Mouse (Mus musculus): Measurements from ENCODE around the gene Dkk3. TPM values are rescaled to one million over a fixed set of nuclear protein-coding genes. Genes with fewer than 3 reads are reported as not detected.

The Dkk3 gene
- not detected in 3 replicates for total RNA-seq (2017)

DNA sequence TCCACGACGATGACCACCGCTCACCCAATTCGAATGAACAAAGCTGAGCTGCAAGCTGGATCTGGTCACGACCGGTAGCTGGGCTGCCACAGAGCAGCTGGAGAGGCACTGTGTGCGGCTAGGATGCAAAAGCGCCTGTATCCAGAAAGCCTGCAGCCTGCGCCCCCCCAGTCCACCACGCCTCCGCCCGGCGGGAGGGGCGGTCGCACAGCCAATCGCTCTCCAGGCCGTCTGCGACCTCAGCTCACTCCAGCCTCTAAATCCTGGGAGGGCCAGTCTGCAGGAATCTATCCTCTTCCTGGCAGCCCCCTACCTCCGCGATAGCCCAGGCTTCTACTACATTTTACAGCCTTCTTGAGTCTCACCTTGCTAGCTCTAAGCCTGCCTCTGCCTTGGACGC lies at the start of gene Dkk3:
Dkk3 (minus strand) TSS at position 116 of the 400 bp plus-strand sequence.
- no peak for ATAC-seq (replicated peaks; ENCODE audit: insufficient number of reproducible peaks, low FRiP score, low TSS enrichment, poor library complexity, severe bottlenecking)

DNA sequence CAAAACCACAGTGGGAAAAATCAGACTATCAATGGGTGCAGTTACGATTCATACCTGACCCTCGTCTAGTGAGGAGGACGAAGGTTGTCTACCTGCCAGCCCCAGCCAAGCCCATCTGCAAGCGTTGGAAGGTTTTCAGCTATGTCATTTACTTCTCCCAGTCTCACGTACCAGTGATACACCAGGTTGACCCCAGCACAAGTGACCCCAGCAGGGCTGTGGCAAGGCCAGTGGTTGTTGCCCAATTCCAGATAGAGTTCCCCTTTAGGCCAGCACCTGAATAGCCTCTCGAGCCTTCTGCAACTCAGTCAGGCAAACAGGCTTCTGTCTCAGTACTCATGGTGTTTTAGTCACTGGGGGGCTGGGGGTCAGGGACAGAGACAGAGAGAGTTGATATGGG lies 48.9 kb upstream of the Dkk3 start:
- ATAC-seq (replicated peaks; ENCODE audit: insufficient number of reproducible peaks, low FRiP score, low TSS enrichment, poor library complexity, severe bottlenecking): no peak

DNA sequence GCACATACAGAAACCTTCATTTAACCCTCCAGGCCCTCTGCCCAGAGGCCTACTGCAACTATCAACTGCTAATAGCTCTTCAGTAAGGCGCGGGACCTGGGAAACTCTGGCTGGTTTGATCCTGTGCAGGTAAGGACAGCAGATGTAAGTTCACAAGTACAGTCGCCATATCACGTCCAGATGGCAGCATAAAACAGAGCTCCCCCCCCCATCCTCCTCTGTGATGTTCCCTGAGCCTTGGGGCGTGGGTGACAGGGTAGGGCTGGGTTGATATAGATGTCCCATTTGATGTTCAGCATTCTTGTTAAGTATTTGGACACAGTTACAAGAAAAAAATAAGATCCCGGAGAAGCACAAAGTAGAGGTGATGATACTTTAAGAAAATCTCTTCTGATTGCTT lies 46.7 kb upstream of the Dkk3 start:
- no peak for ATAC-seq (replicated peaks; ENCODE audit: insufficient number of reproducible peaks, low FRiP score, low TSS enrichment, poor library complexity, severe bottlenecking)

DNA sequence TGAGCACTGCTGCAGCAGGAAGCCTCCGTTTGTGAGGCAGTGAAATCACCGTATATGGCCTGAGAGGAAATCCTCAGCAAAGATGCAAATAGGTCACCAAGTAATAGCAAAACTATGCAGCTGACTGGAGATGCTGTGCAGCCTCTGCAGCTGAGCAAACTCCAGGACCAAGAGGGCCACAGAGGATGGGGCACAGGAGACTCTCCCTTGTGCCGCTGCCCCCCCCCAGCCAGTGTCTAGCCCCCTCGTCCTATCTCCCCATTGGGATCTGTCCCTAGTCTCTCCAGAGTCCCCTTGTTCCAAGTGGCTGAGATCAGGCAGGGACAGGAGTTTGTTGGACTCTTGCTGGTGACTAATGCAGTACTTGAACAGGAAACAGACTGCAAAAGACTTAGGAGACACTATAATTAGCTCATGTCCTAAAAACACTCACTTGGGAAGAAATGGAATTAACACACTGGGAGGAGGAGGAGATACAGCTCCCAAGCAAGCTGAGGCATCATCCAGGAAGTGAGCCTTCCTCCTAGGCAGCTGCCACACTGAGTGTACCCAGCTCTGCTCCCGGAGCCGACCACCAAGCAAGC lies 45.6 kb upstream of the Dkk3 start:
- no peak for ATAC-seq (replicated peaks; ENCODE audit: insufficient number of reproducible peaks, low FRiP score, low TSS enrichment, poor library complexity, severe bottlenecking)

DNA sequence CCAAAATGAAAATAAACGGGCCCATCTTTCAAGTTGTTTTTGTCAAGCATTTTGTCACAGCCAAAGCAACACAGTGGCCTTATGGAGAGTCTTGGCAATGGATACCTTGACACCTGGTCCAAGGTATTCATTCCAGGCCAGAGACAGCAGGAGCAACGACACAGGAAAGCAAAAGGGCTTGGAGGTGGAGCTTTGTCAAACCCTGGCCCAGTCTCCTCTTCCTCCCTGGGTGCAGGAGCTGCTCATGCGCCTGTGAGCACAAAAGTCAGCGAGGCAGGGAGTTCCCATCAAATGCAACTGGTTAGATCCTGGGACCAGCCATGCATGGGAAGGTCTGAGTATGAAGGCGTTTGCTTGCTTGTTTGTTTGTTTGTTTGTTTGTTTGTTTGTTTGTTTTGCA lies 45.1 kb upstream of the Dkk3 start:
- ATAC-seq (replicated peaks; ENCODE audit: insufficient number of reproducible peaks, low FRiP score, low TSS enrichment, poor library complexity, severe bottlenecking): no peak

DNA sequence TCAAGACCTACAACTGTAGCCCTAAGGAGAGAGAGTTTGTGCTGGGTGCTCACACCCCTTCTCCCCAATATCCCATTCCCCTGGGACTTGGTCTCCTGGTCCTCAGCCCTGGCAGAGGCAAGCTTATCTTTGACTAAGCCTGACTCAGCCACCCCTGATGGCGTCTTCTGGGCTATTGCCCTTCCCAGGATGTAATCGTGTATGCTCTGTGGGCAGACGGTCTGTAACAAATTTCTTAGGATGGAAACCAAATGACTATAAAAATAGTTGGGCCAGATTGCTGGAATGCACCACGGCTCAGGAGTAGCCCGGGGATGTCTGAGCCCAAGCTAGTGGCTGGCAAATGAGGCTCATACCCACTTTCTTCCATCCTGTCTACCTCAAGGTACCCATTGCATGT lies 44.0 kb upstream of the Dkk3 start:
- no peak for ATAC-seq (replicated peaks; ENCODE audit: insufficient number of reproducible peaks, low FRiP score, low TSS enrichment, poor library complexity, severe bottlenecking)

DNA sequence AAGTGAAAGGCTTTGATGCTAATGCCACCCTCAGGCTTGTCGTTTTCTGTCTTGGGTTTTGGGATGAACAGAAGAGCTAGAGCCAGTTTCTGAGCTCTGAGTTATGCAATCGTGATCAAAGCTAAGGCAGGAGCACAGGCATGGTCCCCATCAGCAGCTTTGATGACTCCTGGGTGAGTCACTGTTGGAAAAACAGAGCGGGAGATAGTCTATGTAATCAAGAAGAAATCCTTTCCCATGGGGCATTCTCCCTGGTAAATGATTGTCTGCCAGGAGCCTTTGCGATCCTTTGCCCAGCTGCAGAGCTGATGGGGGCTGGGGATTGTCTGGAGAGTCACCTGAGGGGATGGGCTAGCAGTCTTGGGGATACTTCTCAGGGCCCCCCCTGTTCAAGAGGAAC lies 43.3 kb upstream of the Dkk3 start:
- ATAC-seq (replicated peaks; ENCODE audit: insufficient number of reproducible peaks, low FRiP score, low TSS enrichment, poor library complexity, severe bottlenecking): no peak

DNA sequence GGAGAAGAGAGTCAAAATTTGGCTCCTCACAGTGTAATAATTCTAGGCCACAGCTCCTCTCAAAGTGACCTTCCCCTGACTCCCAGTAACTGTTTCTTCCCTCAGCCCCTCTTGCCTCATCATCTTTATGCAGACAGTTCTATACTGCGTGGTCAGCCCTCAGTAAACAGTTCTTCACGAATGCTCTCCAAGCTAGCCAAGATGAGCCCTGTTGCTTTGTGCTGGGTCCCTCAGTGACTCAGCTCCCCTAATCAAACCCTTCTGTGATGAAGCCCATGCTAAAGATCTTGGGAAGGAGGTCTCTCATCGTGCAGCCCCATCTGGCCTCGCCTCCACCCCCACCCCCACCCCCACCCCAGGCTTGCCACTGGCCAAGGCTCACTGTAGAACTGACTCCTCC lies 41.9 kb upstream of the Dkk3 start:
- ATAC-seq (replicated peaks; ENCODE audit: insufficient number of reproducible peaks, low FRiP score, low TSS enrichment, poor library complexity, severe bottlenecking): no peak

DNA sequence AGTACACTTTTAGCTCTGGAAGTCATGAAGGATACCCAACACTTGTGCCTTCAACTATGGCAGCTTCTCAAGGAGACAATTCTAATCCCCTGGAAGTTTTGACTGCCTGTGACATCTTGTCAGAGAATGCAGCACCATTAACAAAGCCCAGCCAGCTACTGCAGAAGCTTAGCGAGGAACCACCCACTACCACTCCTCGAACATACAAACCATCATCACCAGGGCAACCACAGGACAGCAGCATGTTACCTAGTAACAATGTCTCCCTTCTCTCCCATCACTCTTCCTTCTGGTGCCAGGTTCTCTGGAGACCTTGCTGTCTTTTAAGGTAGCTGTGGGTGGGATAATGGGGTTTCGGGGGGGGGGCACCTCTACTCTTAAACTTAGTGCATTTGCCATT lies 40.5 kb upstream of the Dkk3 start:
- no peak for ATAC-seq (replicated peaks; ENCODE audit: insufficient number of reproducible peaks, low FRiP score, low TSS enrichment, poor library complexity, severe bottlenecking)

DNA sequence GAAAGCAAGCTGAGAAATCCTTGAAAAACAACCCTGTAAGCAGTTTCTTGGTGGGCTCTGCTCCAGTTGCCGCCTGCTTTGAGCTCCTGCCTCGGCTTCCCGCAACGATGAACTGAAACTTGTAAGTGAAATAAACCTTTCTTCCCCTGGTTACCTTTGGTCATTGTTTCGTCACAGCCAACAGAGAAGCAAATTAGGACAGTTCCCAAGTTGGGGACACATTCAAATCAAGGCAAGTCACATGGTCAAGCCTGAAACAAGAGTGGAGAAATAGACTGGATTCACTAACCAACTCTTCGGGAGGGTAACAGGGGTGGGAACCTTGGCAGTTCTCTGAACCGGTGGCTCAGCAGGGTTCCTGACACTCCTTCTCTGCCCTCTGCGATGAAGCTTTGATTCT lies 38.6 kb upstream of the Dkk3 start:
- ATAC-seq (replicated peaks; ENCODE audit: insufficient number of reproducible peaks, low FRiP score, low TSS enrichment, poor library complexity, severe bottlenecking): no peak

DNA sequence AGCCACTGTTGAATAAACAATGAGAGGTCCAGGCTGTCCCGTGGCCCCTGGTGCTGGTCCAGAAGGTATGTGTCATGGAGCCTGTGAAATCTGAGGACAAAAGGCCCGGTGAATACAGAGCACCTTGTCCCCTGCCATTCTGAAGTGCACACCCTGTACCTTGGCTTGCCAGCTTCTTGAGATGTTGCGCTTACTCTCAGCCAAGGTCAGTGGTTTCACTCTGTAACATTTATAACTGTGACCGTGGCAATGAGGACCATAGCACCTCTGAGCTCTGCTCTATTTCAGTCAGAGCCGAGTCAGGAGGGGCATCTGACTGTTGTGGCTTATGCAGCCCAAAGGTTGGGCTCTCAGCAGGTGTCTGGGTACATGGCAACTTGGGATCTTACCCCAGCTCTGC lies 35.4 kb upstream of the Dkk3 start:
- no peak for ATAC-seq (replicated peaks; ENCODE audit: insufficient number of reproducible peaks, low FRiP score, low TSS enrichment, poor library complexity, severe bottlenecking)

DNA sequence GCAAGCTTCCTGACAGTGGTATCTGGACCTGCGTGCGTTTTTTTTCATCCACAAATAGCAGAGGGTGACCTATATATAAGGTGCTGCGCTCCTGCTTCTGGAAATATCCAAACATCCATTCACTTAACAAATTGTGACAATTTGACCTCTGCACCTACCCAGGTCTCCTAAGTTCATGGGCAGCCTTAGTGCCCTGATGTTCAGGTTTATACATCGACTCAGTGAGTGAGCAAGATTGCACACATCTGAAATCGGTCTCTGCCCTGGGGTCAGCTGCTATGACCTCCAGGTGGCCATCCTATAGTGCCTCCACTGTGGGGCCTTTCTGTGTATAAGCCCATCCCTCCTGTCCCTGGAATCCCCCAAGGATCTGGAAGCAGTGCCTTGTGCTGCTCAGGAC lies 33.9 kb upstream of the Dkk3 start:
- no peak for ATAC-seq (replicated peaks; ENCODE audit: insufficient number of reproducible peaks, low FRiP score, low TSS enrichment, poor library complexity, severe bottlenecking)

DNA sequence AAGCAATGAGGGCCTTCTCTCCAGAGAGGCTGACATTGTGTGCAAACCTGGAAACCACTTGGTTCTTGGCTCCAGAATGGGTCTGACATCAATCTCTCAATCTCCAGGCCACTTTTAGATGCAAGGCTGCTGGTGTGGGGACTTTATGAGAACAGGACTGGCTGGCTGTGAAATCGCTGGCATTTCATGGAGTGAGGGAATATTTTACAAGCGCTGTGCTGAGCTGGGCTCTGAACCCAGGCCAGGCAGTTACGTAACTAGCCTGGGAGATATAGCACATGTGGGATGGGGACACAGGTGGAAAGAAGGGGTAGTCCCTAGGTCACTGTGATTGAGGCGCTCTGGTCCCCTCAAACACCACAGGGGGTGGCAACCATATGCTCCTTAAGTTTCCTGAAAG lies 33.4 kb upstream of the Dkk3 start:
- no peak for ATAC-seq (replicated peaks; ENCODE audit: insufficient number of reproducible peaks, low FRiP score, low TSS enrichment, poor library complexity, severe bottlenecking)

DNA sequence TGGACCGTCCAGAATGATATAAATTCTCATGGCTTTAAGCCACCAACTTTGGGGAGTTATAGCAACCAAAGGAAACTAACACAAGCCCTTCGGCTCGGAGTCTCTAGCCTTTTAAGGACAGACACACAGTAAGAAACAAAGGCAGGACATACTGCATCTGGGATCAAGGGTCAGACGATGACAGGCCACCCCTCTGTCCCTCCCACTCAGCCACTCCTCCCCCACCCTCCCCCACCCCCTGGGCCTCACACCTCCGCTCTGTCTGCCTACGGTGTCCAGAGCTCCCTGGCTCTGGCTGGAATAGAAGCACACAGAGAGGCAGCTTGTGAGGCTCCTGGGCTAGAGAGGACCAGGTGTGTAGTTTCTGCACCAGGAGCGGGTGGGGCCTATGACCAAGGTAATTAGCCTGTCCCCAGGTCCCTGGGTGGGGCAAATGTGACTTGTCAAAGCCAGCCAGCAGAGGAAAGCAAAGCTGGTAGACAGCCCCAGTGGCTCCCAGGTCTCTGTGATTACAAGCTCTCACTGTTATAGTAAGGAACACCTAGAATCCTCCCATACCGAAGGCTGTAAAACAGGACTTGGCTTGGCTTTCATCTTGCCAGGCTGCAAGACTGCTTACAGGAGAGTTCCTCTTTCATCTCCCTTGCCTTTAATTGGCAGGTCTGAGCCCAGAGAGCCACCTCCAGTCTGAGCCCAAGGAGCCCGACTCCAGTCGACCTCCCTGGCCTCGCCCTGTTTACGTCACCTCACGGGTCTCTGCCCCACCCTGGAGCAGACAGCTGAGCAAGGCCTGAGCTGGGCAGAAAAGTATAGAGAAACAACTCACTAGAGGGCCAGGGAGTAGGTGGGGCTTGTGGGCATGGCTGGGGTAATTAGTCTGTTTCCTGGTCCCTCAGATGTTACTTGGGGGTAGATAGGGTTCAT lies 28.9 kb upstream of the Dkk3 start:
- ATAC-seq (replicated peaks; ENCODE audit: insufficient number of reproducible peaks, low FRiP score, low TSS enrichment, poor library complexity, severe bottlenecking): no peak

DNA sequence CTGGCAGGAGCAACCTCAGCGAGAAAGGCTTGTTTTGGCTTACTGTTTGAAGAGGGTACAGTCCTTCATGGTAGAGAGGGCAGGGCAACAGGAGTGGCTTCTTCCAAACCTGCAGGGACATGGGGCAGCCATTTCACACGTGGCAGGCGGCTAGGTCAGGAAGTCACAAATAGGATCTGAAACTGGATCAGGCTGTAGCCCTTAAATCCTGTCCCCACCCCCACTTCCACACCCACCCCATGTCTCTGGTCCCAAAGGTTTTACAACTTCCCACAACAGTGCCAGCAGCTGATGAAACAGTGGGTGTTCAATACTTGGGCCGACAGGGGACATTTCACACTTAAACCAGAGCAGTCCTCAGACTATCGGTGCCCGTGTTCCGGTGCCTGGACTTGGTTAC lies 28.0 kb upstream of the Dkk3 start:
- ATAC-seq (replicated peaks; ENCODE audit: insufficient number of reproducible peaks, low FRiP score, low TSS enrichment, poor library complexity, severe bottlenecking): no peak

DNA sequence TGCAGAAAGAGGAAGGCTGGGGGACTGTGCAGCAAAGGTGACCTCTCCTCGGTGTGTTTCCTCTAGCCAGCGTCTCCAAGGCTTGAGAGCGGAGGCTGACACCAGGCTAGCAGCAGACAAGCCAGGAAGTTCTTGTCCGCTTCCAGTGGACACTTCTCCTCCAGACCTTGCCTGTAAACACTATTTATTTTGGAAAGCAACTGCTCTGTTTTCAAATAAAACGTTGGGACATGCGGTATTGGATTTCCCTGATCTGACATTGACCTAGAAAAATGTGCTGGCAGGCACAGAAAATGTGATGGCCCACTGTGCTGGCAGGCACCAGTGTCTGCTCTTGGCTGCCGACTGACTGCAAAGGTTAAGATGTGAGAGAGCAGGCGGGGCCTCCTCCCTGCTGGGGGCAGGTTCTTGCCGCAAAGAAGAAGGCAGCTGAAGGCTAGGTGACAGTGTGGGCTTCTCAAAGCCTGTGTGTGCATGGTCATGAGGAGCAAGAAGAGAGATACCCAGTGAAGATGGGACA lies 26.4 kb upstream of the Dkk3 start:
- ATAC-seq (replicated peaks; ENCODE audit: insufficient number of reproducible peaks, low FRiP score, low TSS enrichment, poor library complexity, severe bottlenecking): no peak

DNA sequence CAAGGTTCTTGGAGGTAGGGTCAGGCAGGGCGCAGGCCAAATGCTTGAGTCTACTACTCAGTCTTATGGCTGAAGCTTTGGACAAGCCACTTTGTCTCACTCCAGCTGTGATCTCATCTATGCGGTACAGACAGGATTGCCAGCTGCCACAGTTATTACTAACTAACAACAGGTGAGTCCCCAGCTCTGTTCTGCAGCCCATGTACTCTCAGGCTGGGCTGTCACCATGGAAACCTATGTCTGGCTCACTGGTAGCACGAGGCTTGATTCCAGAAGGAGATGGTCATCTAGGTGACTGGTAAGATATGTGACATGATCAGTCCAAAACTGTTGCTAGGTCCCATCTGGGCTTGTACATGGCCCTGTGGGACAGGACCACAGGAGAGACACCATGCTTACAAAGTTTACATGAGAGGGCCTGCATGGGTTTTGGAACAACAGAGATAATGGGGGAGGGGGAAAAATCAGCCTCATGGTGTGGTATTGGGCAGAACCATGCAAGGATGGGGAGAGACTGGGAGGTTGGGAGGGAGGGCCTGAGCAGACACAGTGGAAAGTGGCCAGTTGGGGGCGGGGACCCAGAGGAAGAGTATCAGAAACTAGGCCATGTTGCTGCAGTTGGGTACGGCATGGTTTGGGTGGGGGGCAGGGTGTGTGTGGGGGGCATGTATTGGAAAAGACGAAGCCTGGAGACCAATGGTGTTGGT lies 25.8 kb upstream of the Dkk3 start:
- ATAC-seq (replicated peaks; ENCODE audit: insufficient number of reproducible peaks, low FRiP score, low TSS enrichment, poor library complexity, severe bottlenecking): no peak

DNA sequence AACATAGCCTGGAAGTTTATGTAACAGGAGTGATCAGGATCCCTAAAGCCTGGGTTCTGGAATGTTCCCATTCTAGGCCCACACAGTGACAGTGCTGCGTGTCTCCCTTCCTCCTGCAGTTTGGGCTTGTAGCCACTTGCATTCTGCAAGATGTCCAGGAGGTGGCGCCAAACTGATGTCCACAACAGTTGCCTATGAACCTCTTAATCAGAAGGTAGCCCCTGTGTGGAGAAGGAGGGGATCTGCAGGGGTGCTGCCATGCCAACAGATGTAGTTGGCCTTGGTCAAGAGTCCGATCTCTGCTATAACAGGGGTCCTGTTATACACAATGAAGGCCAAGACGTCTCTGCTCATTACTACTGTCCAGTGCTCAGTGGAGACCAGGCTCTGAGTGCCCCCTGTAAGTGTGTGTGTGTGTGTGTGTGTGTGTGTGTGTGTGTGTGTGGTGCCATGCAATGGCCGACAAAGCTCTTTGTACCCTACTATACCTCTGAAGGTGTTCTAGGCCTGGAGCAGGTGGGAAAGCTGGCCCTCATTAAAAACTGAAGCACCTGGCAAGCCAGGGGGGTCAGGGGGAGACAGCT lies 24.5 kb upstream of the Dkk3 start:
- ATAC-seq (replicated peaks; ENCODE audit: insufficient number of reproducible peaks, low FRiP score, low TSS enrichment, poor library complexity, severe bottlenecking): peak; percentile 66

DNA sequence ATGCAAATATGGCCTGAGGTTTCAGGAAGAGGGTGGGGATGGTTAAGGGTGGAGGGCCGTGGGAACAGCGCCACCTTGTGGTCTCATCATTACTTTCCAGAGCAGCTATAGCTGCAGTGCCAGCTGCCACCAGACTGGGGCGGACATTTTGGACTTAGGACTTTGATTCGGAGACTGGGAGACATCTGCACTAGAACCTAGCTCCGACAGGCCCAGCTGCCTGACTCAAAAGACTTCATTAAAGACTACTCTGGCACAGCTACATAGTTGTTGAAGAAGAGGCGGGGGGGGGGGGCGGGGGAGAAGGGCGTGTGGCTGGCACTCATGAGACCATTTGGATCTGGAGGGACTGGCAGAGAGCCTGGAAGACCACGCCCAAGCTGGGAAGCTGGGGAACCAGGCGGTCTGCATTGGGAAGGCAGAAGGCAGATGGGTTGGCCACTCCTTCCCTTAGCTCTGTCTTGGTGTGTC lies 21.4 kb upstream of the Dkk3 start:
- ATAC-seq (replicated peaks; ENCODE audit: insufficient number of reproducible peaks, low FRiP score, low TSS enrichment, poor library complexity, severe bottlenecking): 0 out of 2 replicates have a peak, but pooled peaks have one; percentile 37

All from monocyte, adult 5-6 weeks (primary cell).